Mouse (Mus musculus): ENCODE results near the gene Gmppb. TPM values are rescaled to one million over a fixed set of nuclear protein-coding genes. Genes with fewer than 3 reads are reported as not detected.

The Gmppb gene
- polyA plus RNA-seq, 1 experiment from 2014 or later, result 24.5 TPM

DNA sequence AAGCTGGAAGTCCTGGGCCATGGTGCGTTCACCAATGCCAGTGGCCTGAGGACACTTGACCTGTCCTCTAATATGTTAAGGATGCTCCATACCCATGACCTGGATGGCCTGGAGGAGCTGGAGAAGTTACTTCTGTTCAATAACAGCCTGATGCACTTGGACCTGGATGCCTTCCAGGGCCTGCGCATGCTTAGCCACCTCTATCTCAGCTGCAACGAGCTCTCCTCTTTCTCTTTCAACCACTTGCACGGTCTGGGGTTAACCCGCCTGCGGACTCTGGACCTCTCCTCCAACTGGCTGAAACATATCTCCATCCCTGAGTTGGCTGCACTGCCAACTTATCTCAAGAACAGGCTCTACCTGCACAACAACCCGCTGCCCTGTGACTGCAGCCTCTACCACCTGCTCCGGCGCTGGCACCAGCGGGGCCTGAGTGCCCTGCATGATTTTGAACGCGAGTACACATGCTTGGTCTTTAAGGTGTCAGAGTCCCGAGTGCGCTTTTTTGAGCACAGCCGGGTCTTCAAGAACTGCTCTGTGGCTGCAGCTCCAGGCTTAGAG is 4.7 kb downstream of the Gmppb start:
- ATAC-seq (replicated peaks; ENCODE audit: insufficient number of reproducible peaks, low FRiP score, low TSS enrichment), result no peak
- Histone ChIP-seq H3K4me3 (ENCODE audit: low read depth, low read length) (no peak overlapping the region), H3K9me3 (replicated peaks; ENCODE audit: control insufficient read depth, low read length) (no peaks in the 10 kb centered on the region), H3K9ac (ENCODE audit: low read depth, low read length) (no peak overlapping the region), H3K36me3 (ENCODE audit: control insufficient read depth, insufficient read depth, low read length) (peaks cover 25% of the 10 kb centered on the region), H3K4me1 (ENCODE audit: control insufficient read depth, insufficient read depth, low read length) (peaks cover 14% of the 10 kb centered on the region), H3K4me2 (peak overlapping the region; percentile 63; the same call in 1 of the 2 replicates), H3K27ac (ENCODE audit: low read depth, low read length) (no peak overlapping the region), H3K27me3 (ENCODE audit: control insufficient read depth, insufficient read depth, low read length) (no peaks in the 10 kb centered on the region)
- 91% methylated on average over 15 of the region's 15 CpGs for WGBS (ENCODE audit: insufficient replicate concordance)

DNA sequence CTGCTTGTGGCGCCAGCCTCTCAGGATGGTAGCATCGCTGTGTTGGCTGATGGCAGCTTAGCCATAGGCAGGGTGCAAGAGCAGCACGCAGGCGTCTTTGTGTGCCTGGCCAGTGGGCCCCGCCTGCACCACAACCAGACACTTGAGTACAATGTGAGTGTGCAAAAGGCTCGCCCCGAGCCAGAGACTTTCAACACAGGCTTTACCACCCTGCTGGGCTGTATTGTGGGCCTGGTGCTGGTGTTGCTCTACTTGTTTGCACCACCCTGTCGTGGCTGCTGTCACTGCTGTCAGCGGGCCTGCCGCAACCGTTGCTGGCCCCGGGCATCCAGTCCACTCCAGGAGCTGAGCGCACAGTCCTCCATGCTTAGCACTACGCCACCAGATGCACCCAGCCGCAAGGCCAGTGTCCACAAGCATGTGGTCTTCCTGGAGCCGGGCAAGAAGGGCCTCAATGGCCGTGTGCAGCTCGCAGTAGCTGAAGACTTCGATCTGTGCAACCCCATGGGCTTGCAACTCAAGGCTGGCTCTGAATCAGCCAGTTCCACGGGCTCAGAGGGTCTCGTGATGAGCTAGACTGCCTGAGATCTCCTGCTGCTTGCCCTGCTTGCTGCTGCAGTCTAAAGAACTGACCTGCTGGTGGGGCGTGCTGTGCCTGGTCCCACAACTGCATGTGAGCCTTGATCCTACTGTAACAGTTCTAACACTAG is 5.4 kb downstream of the Gmppb start:
- ATAC-seq (replicated peaks; ENCODE audit: insufficient number of reproducible peaks, low FRiP score, low TSS enrichment), result no peak
- Histone ChIP-seq H3K27me3 (ENCODE audit: control insufficient read depth, insufficient read depth, low read length) (no peaks in the 10 kb centered on the region), H3K36me3 (ENCODE audit: control insufficient read depth, insufficient read depth, low read length) (peaks cover 28% of the 10 kb centered on the region), H3K9me3 (replicated peaks; ENCODE audit: control insufficient read depth, low read length) (no peaks in the 10 kb centered on the region), H3K4me2 (no peak overlapping the region), H3K9ac (ENCODE audit: low read depth, low read length) (no peak overlapping the region), H3K4me1 (ENCODE audit: control insufficient read depth, insufficient read depth, low read length) (peaks cover 14% of the 10 kb centered on the region), H3K4me3 (ENCODE audit: low read depth, low read length) (no peak overlapping the region), H3K27ac (ENCODE audit: low read depth, low read length) (no peak overlapping the region)
- WGBS (ENCODE audit: insufficient replicate concordance), result 86% methylated on average over 22 of the region's 22 CpGs

DNA sequence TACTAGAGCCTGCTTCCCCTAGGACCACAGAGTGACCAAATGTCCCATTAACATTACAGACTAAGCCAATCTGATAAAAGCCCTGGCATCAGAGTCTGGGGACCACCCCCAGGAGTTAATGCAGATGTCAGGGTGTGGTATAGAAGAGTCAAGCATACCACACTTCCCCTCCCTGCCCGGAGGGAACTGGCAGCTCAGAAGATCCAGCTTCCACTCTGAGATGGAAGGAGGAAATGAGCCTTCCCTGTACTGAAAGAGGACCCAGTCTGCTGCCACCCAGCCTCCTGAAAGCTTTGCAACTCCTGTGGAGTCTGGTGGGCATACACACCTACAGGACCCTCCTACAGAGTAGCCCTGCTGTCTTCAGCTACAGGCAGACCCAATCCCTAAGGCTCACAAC is 6.0 kb downstream of the Gmppb start:
- 67% methylated on average over 1 of the region's 1 CpGs for WGBS (ENCODE audit: insufficient replicate concordance)
- Histone ChIP-seq H3K9me3 (replicated peaks; ENCODE audit: control insufficient read depth, low read length) (no peaks in the 10 kb centered on the region), H3K27ac (ENCODE audit: low read depth, low read length) (no peak overlapping the region), H3K4me1 (ENCODE audit: control insufficient read depth, insufficient read depth, low read length) (peaks cover 12% of the 10 kb centered on the region), H3K36me3 (ENCODE audit: control insufficient read depth, insufficient read depth, low read length) (peaks cover 28% of the 10 kb centered on the region), H3K4me3 (ENCODE audit: low read depth, low read length) (no peak overlapping the region), H3K27me3 (ENCODE audit: control insufficient read depth, insufficient read depth, low read length) (no peaks in the 10 kb centered on the region), H3K9ac (ENCODE audit: low read depth, low read length) (no peak overlapping the region), H3K4me2 (no peak overlapping the region)
- no peak for ATAC-seq (replicated peaks; ENCODE audit: insufficient number of reproducible peaks, low FRiP score, low TSS enrichment)

DNA sequence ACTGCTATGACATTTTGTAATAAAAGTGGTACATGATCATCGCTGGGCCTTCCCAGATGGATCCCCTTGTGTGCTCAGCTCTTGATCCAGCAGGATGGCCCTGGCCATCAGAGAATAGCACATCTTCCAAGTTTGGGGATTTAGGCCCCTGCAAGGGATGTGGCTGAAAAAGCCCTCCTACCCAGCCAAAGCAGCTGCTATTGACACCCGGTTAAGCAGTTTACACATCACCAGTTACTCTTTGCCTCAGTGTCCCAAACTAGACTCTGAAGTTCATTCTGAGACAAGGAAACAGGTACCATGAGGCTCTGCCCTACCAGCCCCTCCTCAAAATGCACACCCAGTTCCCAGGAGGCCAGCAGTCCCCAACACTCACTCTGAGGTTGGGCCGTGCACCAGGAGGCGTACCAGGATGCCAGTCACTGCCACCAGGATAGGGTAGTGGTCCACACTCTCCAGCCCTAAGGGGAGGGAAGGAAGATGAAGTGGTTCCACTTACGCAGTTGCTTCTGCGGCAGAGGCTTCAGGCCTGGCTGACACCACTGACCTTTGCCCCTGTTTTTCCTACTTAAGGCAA is 6.7 kb downstream of the Gmppb start:
- peaks cover 25% of the 10 kb centered on the region for H3K36me3 ChIP-seq (ENCODE audit: control insufficient read depth, insufficient read depth, low read length)
- H3K27ac ChIP-seq (ENCODE audit: low read depth, low read length), result no peak overlapping the region
- H3K4me3 ChIP-seq (ENCODE audit: low read depth, low read length), result no peak overlapping the region
- H3K4me2 ChIP-seq, result no peak overlapping the region
- H3K4me1 ChIP-seq (ENCODE audit: control insufficient read depth, insufficient read depth, low read length), result peaks cover 12% of the 10 kb centered on the region
- 89% methylated on average over 6 of the region's 6 CpGs for WGBS (ENCODE audit: insufficient replicate concordance)
- no peaks in the 10 kb centered on the region for H3K27me3 ChIP-seq (ENCODE audit: control insufficient read depth, insufficient read depth, low read length)
- no peaks in the 10 kb centered on the region for H3K9me3 ChIP-seq (replicated peaks; ENCODE audit: control insufficient read depth, low read length)
- ATAC-seq (replicated peaks; ENCODE audit: insufficient number of reproducible peaks, low FRiP score, low TSS enrichment), result no peak
- no peak overlapping the region for H3K9ac ChIP-seq (ENCODE audit: low read depth, low read length)

DNA sequence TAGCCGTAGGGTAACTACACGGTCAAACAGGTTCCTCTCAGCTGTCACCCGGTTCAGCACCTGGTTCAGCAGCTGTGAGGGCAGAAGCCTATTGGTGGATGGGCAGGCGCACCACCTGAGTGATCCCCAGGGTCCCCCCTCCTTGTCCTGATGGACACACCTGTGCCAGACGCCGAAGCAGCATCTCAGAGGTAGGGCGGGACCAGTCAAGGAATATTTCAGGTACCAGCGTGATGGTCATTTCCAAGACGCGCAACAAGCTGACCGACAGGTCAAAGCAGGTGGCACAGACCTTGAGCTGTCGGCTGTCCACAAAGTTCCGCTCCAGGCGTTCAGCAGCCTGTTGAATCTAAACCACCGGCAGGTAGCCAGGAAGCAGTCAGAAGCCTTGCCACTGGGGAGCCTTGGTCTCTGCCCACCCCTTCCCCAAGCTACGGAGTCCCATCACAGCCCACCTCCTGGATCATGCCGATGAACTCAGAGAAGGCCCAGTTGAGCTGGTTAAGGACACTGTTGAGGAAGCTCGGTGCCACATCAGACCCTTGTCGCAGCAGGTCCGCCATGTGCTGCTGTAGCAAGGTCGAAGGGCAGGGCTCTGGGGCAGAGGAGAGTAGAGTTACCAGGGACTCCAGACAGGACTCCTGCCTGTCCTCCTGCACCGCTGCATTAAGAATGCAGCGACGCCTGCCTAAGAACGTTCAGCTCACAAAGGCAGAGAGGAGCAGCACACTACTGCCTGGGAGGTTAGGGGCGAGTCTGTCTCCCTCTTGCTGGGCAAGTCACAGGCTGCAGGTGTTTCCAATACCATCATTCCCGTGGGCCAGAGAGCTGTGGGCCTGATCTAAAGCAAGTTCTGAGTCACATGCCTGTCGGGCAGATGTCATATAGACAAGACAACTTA is 7.6 kb downstream of the Gmppb start:
- Histone ChIP-seq H3K9me3 (replicated peaks; ENCODE audit: control insufficient read depth, low read length) (no peaks in the 10 kb centered on the region), H3K4me1 (ENCODE audit: control insufficient read depth, insufficient read depth, low read length) (peaks cover 12% of the 10 kb centered on the region), H3K36me3 (ENCODE audit: control insufficient read depth, insufficient read depth, low read length) (peaks cover 27% of the 10 kb centered on the region), H3K4me2 (no peak overlapping the region), H3K4me3 (ENCODE audit: low read depth, low read length) (no peak overlapping the region), H3K9ac (ENCODE audit: low read depth, low read length) (no peak overlapping the region), H3K27me3 (ENCODE audit: control insufficient read depth, insufficient read depth, low read length) (no peaks in the 10 kb centered on the region), H3K27ac (ENCODE audit: low read depth, low read length) (no peak overlapping the region)
- no peak for ATAC-seq (replicated peaks; ENCODE audit: insufficient number of reproducible peaks, low FRiP score, low TSS enrichment)
- 84% methylated on average over 28 of the region's 28 CpGs for WGBS (ENCODE audit: insufficient replicate concordance)

DNA sequence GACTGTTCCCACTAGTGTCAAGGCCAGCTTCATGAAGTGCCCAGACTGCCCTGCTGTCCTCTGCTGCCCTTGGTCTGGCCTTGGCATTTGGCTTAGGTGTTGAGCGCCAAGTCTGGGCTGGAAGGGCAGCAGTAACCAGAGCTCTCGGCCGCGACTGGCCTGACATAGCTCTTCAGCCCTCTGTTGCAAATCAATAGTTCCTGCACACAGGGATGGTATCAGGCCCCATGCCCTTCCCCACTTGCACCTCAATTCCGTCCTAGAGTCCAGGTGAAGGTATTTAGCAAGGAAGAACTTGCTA is 8.2 kb downstream of the Gmppb start:
- Histone ChIP-seq H3K36me3 (ENCODE audit: control insufficient read depth, insufficient read depth, low read length) (peaks cover 27% of the 10 kb centered on the region), H3K4me2 (no peak overlapping the region), H3K27me3 (ENCODE audit: control insufficient read depth, insufficient read depth, low read length) (no peaks in the 10 kb centered on the region), H3K9ac (ENCODE audit: low read depth, low read length) (no peak overlapping the region), H3K27ac (ENCODE audit: low read depth, low read length) (no peak overlapping the region), H3K4me1 (ENCODE audit: control insufficient read depth, insufficient read depth, low read length) (peaks cover 12% of the 10 kb centered on the region), H3K4me3 (ENCODE audit: low read depth, low read length) (no peak overlapping the region), H3K9me3 (replicated peaks; ENCODE audit: control insufficient read depth, low read length) (no peaks in the 10 kb centered on the region)
- 91% methylated on average over 5 of the region's 5 CpGs for WGBS (ENCODE audit: insufficient replicate concordance)
- ATAC-seq (replicated peaks; ENCODE audit: insufficient number of reproducible peaks, low FRiP score, low TSS enrichment), result no peak

DNA sequence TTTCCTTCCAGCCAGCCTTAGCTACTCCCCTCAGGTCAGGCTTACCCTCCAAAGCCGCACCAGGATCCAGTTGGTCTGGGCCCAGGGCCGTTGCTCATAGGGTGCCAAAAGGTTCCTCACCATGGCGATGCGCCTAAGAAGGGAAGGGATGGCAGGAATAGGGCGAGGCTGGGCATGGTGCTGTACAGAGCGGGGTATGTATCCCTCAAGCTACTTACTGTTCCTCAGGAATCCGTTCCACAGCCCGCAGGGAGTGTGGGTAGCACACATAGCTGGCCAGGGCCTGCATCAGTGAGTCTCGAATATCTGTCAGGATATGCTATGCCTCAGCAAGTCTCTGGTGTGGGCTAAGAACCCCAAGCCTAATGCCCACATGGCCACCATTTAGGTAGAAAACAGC is 9.2 kb downstream of the Gmppb start:
- no peak for ATAC-seq (replicated peaks; ENCODE audit: insufficient number of reproducible peaks, low FRiP score, low TSS enrichment)
- Histone ChIP-seq H3K27ac (ENCODE audit: low read depth, low read length) (no peak overlapping the region), H3K9me3 (replicated peaks; ENCODE audit: control insufficient read depth, low read length) (no peaks in the 10 kb centered on the region), H3K27me3 (ENCODE audit: control insufficient read depth, insufficient read depth, low read length) (no peaks in the 10 kb centered on the region), H3K4me1 (ENCODE audit: control insufficient read depth, insufficient read depth, low read length) (peaks cover 4% of the 10 kb centered on the region), H3K4me2 (no peak overlapping the region), H3K9ac (ENCODE audit: low read depth, low read length) (no peak overlapping the region), H3K36me3 (ENCODE audit: control insufficient read depth, insufficient read depth, low read length) (peaks cover 31% of the 10 kb centered on the region), H3K4me3 (ENCODE audit: low read depth, low read length) (no peak overlapping the region)
- 91% methylated on average over 9 of the region's 9 CpGs for WGBS (ENCODE audit: insufficient replicate concordance)

DNA sequence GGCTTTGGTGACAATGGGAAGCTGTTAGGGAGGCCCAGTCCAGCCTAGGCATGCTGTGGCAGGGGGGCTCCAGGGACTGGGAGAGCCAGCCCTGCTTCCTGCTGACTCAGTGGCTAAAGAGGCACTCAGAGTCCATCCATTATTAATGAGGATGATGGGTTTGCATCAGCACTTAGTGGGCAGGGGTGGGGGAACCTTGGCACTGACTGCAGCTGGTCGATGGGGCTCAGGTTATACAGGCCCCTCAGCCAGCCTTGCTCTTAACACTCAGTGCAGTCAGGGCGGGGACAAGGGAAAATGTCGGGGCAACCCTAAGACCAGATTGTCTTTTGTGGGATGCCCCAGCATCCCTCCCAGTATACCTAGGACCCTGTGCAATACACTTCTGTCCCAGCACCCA is 13.1 kb downstream of the Gmppb start:
- Histone ChIP-seq H3K4me1 (ENCODE audit: control insufficient read depth, insufficient read depth, low read length) (no peaks in the 10 kb centered on the region), H3K4me2 (no peak overlapping the region), H3K27me3 (ENCODE audit: control insufficient read depth, insufficient read depth, low read length) (no peaks in the 10 kb centered on the region), H3K36me3 (ENCODE audit: control insufficient read depth, insufficient read depth, low read length) (peaks cover 15% of the 10 kb centered on the region), H3K4me3 (ENCODE audit: low read depth, low read length) (no peak overlapping the region), H3K9ac (ENCODE audit: low read depth, low read length) (no peak overlapping the region), H3K9me3 (replicated peaks; ENCODE audit: control insufficient read depth, low read length) (no peaks in the 10 kb centered on the region), H3K27ac (ENCODE audit: low read depth, low read length) (no peak overlapping the region)
- 94% methylated on average over 3 of the region's 3 CpGs for WGBS (ENCODE audit: insufficient replicate concordance)
- ATAC-seq (replicated peaks; ENCODE audit: insufficient number of reproducible peaks, low FRiP score, low TSS enrichment), result no peak
